Mouse (Mus musculus): Measurements from ENCODE around the gene Maats1. TPM values are rescaled to one million over a fixed set of nuclear protein-coding genes. Genes with fewer than 3 reads are reported as not detected.

The Maats1 gene
- polyA plus RNA-seq, 1 experiment from 2014 or later: 0.08 TPM

DNA sequence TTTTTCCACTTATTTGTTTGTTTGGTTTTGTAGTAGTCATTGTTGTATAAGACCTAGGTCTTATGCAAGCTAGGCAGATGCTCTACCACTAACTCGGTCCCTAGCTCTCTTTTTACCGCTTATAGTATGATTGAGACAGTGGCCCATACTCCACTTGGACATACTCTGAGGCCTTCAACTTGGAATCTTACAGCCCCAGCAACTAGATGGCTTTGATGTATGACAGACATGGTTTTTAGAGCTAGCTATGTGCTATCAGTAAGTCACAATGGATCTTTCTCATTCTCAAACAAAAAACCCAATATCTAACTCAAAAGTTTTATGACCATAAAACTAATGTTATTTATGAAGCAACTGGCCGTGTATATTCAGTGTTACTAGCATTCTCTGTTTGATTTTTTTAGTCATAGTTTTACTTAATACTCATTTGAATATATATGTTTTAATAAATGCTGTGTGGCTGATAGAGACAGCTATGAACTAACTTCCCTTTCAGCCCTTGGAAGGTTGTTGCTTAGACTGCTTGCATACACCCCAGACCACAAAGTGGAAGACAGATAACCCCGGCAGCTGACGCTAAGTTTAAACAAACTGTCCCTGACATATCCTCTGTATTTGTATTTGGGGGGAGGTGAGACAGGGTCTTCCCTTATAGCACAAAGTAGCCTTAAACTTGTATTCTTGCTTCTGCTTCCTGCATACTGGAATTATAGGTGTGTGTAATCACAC lies 12.4 kb upstream of the Maats1 start:
- H3K36me3 ChIP-seq: 0 out of 2 replicates have a peak, but pooled peaks cover 5% of the 10 kb centered on the region
- H3K27me3 ChIP-seq (replicated peaks): no peaks in the 10 kb centered on the region
- no peak overlapping the region for H3K9ac ChIP-seq
- no peak overlapping the region for H3K27ac ChIP-seq
- no peaks in the 10 kb centered on the region for H3K9me3 ChIP-seq
- H3K4me2 ChIP-seq (replicated peaks): no peak overlapping the region
- no peak overlapping the region for H3K4me3 ChIP-seq (replicated peaks)
- ATAC-seq: no peak
- 0 out of 2 replicates have a peak, but pooled peaks cover 3% of the 10 kb centered on the region for H3K4me1 ChIP-seq (replicated peaks)
- 65% methylated on average over 5 of the region's 5 CpGs for WGBS

DNA sequence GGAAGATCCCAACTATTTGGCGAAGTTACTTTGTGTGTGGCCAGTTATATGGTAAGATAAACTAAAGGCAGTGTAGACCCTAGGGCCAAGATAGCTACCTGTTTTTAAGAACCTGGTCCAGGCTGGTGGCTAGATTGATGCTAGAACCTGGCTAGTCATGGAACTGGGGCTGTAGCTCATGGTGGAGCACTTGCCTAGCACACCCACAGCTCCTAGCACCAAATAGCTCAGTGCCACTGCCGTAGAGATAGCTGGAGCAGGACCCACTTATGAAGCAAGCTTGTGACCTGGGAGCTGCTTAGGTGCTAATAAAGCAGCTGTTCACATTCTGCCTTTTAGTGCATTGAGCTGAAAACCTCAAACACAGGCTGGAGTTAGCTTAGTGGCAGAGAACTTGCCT lies 11.7 kb upstream of the Maats1 start:
- Histone ChIP-seq H3K27me3 (replicated peaks) (no peaks in the 10 kb centered on the region), H3K9ac (no peak overlapping the region), H3K4me2 (replicated peaks) (no peak overlapping the region), H3K36me3 (0 out of 2 replicates have a peak, but pooled peaks cover 5% of the 10 kb centered on the region), H3K9me3 (no peaks in the 10 kb centered on the region), H3K4me1 (replicated peaks) (0 out of 2 replicates have a peak, but pooled peaks cover 3% of the 10 kb centered on the region), H3K27ac (no peak overlapping the region), H3K4me3 (replicated peaks) (no peak overlapping the region)
- ATAC-seq: no peak
- WGBS: 94% methylated on average over 2 of the region's 2 CpGs

DNA sequence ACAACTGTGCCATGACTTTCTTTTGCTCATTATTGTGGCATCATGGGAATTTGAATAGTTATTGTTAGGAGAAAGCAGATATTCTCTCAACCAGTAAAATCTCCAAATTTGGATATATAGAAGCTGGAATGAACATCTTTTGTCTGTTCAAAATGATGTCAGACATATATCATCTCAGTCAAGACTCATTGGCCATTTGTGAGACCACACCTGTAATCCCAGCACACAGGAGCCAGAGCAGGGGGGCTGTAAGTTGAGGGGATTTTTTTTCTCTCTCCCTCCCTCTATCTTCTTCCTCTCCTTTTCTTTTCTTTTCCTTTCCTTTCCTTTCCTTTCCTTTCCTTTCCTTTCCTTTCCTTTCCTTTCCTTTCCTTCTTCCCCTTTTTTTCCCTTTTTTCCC lies 10.9 kb upstream of the Maats1 start:
- peaks cover 8% of the 10 kb centered on the region; the same call in 1 of the 2 replicates for H3K4me1 ChIP-seq (replicated peaks)
- H3K9ac ChIP-seq: no peak overlapping the region
- no peaks in the 10 kb centered on the region for H3K9me3 ChIP-seq
- no peak overlapping the region for H3K4me2 ChIP-seq (replicated peaks)
- no peak overlapping the region for H3K4me3 ChIP-seq (replicated peaks)
- H3K27me3 ChIP-seq (replicated peaks): no peaks in the 10 kb centered on the region
- H3K27ac ChIP-seq: no peak overlapping the region
- no peak for ATAC-seq
- 0 out of 2 replicates have a peak, but pooled peaks cover 5% of the 10 kb centered on the region for H3K36me3 ChIP-seq

DNA sequence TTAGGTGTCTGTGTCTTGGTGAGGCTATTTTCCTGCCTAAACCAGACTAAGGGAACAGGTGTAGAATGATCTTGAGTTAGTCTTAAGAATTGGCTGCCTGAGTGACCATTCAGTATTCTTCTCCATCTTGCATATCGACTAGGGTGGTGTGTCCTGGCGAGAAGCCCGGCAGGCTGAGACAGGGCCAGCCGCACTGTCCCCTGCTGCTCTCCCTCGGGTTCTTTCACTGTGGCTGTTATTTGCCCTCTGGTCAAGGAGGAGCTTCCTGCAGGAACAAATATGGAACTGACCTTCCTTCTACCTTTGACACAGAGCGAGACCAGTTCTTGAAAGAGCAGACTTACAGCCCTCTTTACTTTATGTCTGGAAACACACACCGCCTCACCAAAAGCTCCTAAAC lies 10.1 kb upstream of the Maats1 start:
- ATAC-seq: no peak
- H3K27ac ChIP-seq: no peak overlapping the region
- WGBS: 84% methylated on average over 7 of the region's 7 CpGs
- H3K4me1 ChIP-seq (replicated peaks): peaks cover 8% of the 10 kb centered on the region; the same call in 1 of the 2 replicates
- no peak overlapping the region for H3K9ac ChIP-seq
- no peak overlapping the region for H3K4me2 ChIP-seq (replicated peaks)
- no peak overlapping the region for H3K4me3 ChIP-seq (replicated peaks)
- H3K9me3 ChIP-seq: no peaks in the 10 kb centered on the region
- H3K36me3 ChIP-seq: 0 out of 2 replicates have a peak, but pooled peaks cover 5% of the 10 kb centered on the region
- H3K27me3 ChIP-seq (replicated peaks): no peaks in the 10 kb centered on the region

DNA sequence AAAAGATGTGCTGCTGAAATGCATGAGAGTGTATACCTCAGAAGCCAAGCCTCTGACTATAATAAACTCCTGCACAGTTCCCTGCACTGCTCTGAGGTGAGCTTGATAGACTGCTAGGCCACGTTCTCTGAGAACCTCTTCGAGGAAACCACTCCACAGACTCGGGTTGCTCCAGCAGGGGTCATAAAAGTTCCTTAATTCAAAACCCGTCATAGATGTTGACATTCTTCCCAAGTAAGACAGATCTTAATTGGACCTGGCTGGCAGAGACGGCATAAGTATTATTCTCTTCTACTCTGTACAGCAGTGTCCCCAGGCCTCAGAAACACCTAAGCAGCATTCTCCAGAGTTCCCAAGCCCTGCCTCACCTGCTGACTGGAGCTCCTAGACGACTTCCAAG lies 9.0 kb upstream of the Maats1 start:
- Histone ChIP-seq H3K4me3 (replicated peaks) (no peak overlapping the region), H3K9me3 (no peaks in the 10 kb centered on the region), H3K36me3 (0 out of 2 replicates have a peak, but pooled peaks cover 5% of the 10 kb centered on the region), H3K9ac (no peak overlapping the region), H3K27me3 (replicated peaks) (no peaks in the 10 kb centered on the region), H3K4me2 (replicated peaks) (no peak overlapping the region), H3K4me1 (replicated peaks) (peaks cover 8% of the 10 kb centered on the region; the same call in 1 of the 2 replicates), H3K27ac (no peak overlapping the region)
- 57% methylated on average over 6 of the region's 6 CpGs for WGBS
- ATAC-seq: no peak

DNA sequence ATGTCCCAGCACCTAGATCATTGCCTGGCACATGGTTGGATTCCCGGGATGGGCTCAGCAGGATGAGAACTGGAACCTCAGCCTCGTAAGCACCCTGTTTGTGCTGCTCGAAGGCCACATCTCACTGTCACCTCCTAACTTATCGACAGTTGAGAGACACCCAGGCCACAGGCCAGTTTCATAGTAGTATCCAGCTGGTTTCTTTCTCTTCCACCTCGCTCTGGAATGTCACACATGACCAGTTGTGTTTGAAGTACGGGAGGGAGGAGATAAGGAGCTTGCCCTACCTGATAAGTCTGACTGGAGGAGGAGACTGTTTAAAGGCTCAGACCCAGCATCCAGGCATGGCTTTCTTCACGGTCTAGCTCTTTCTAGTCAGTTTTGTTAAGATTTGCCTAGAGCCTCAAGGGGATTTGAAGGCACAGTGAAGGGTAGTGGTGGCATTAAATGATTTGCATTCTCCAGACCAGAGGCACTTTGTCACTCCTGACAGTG lies 8.5 kb upstream of the Maats1 start:
- ATAC-seq: peak; percentile 70

DNA sequence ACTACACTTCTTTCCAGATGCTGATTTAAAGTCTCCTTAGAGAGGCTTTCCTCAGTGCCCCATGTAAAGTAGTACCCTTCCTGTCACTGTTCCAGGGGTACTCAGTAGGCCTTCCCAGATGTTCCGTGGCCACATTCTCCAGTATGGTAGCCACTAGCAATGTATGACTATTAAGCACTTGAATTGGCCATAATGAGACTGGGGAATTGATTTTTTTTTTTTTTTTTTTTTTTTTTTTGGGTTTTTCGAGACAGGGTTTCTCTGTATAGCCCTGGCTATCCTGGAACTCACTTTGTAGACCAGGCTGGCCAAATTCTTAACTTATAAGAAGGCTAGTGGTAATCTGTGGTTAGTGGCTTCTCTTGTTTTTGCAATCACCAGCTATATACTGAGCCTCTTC lies 7.9 kb upstream of the Maats1 start:
- H3K4me3 ChIP-seq (replicated peaks): no peak overlapping the region
- H3K36me3 ChIP-seq: 0 out of 2 replicates have a peak, but pooled peaks cover 5% of the 10 kb centered on the region
- WGBS: 90% methylated on average over 2 of the region's 2 CpGs
- peaks cover 8% of the 10 kb centered on the region; the same call in 1 of the 2 replicates for H3K4me1 ChIP-seq (replicated peaks)
- no peaks in the 10 kb centered on the region for H3K27me3 ChIP-seq (replicated peaks)
- H3K4me2 ChIP-seq (replicated peaks): no peak overlapping the region
- peak overlapping the region; percentile 24; the same call in 1 of the 2 replicates for H3K27ac ChIP-seq
- ATAC-seq: no peak
- no peaks in the 10 kb centered on the region for H3K9me3 ChIP-seq
- H3K9ac ChIP-seq: no peak overlapping the region

More for the DNA sequence above, 8.5 kb upstream of the Maats1 start:
- 52% methylated on average over 7 of the region's 7 CpGs for WGBS
- Histone ChIP-seq H3K9ac (no peak overlapping the region), H3K27me3 (replicated peaks) (no peaks in the 10 kb centered on the region), H3K4me1 (replicated peaks) (peaks cover 8% of the 10 kb centered on the region; the same call in 1 of the 2 replicates), H3K4me2 (replicated peaks) (no peak overlapping the region), H3K4me3 (replicated peaks) (no peak overlapping the region), H3K27ac (peak overlapping the region; percentile 24), H3K9me3 (no peaks in the 10 kb centered on the region), H3K36me3 (0 out of 2 replicates have a peak, but pooled peaks cover 5% of the 10 kb centered on the region)

DNA sequence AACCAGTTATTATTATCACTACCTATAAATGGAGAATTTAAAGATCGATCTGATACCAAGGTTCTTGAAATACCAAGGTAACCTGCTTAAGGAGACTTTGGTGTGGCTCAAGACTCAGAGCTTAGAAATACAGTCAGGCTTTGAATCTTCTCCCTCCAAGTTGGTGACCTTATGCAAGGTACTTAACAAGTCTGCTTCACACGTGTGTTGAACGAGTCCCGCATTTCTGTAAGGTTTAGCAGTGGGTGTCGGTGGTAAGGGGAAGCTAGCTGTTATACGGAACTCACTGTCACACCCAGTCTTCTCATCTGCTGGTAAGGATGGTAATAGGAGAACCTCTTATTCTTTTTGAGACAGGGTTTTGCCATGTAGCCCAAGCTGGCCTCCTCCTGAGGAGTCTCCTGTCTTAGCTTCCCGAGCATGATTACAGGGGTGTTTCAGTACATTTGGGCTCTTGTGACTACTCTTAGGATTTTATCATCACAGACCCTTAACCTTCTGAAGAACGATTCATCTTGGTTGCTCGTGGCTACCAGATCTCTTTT lies 6.3 kb upstream of the Maats1 start:
- H3K4me2 ChIP-seq (replicated peaks): no peak overlapping the region
- peaks cover 8% of the 10 kb centered on the region for H3K4me1 ChIP-seq (replicated peaks)
- 84% methylated on average over 9 of the region's 9 CpGs for WGBS
- no peaks in the 10 kb centered on the region for H3K27me3 ChIP-seq (replicated peaks)
- H3K9me3 ChIP-seq: no peaks in the 10 kb centered on the region
- H3K27ac ChIP-seq: no peak overlapping the region
- peak overlapping the region; percentile 3; the same call in 1 of the 2 replicates for H3K9ac ChIP-seq
- H3K36me3 ChIP-seq: 0 out of 2 replicates have a peak, but pooled peaks cover 5% of the 10 kb centered on the region
- H3K4me3 ChIP-seq (replicated peaks): no peak overlapping the region
- ATAC-seq: no peak

DNA sequence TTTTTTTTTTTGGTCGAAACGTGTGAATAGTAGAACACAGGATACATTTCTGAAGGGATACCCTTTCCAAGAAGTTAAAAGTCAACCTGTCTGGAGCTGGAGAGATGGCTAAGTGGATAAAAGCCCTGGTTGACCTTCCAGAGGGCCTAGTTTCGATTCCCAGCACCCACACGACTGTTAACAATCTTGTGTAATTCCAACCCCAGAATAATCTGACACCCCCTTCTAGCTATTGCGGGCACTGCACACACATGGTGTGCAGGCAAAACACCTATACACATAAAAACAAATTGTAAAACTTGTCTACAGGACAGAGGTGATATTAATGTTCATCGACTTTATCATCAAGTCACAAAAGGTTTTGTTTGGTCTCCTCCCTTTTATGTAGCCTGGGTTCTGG lies 5.6 kb upstream of the Maats1 start:
- Histone ChIP-seq H3K9ac (peak overlapping the region; percentile 91; the same call in 1 of the 2 replicates), H3K36me3 (0 out of 2 replicates have a peak, but pooled peaks cover 5% of the 10 kb centered on the region), H3K27me3 (replicated peaks) (no peaks in the 10 kb centered on the region), H3K4me3 (replicated peaks) (peak overlapping the region; percentile 84), H3K4me2 (replicated peaks) (peak overlapping the region; percentile 62), H3K4me1 (replicated peaks) (peaks cover 8% of the 10 kb centered on the region), H3K9me3 (no peaks in the 10 kb centered on the region), H3K27ac (no peak overlapping the region)
- ATAC-seq: no peak
- 58% methylated on average over 6 of the region's 6 CpGs for WGBS

DNA sequence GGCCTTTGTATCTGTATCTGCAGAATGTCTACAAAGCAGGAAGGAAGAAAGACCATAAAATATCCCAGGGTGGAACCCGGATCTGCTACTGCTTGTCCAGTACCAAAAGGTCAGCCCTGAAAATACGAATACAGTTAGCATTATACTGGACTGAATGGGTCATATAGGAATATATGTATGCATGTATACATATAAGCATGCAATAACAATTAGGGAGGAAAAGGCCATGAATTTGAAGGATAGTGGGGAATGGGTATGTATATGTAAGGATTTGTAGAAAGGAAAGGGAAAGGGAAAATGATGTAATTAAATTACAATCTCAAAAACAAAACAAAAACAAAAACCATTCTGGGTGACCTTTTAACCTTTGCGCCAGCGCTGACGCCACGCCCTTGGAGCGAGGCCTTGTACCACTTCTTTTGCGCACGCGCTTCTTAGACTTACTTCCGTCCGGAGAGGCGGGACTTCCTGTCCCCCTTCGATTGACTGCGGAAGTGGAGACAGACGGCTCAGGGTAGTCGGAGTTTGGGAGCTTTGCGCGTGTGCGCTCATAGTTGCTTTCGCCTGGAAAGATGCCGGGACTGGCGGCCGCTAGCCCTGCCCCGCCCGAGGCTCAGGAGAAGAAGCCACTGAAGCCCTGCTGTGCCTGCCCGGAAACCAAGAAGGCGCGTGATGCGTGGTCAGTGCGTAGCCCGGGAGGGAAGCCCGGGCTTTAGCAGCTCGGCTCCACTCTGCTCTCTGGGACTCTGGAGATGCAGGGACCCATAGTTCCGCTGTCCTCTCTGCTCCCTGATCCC lies 4.8 kb upstream of the Maats1 start, which contains the start of the genes Cox17 and Gm21987:
TSS of gene Cox17 (plus strand) at position 463 of the 797 bp plus-strand sequence.
TSS of gene Gm21987 (plus strand) at position 512 of the 797 bp plus-strand sequence.
- no peaks in the 10 kb centered on the region for H3K27me3 ChIP-seq (replicated peaks)
- H3K4me2 ChIP-seq (replicated peaks): peak within 1 kb of the TSS; percentile 62
- peak within 1 kb of the TSS; percentile 89 for H3K27ac ChIP-seq
- peak within 1 kb of the TSS; percentile 84 for H3K4me3 ChIP-seq (replicated peaks)
- H3K9ac ChIP-seq: peak within 1 kb of the TSS; percentile 91
- H3K4me1 ChIP-seq (replicated peaks): peaks cover 11% of the 10 kb centered on the region
- H3K9me3 ChIP-seq: no peaks in the 10 kb centered on the region
- peak; percentile 96 for ATAC-seq
- no peaks in the 10 kb centered on the region for H3K36me3 ChIP-seq
- WGBS: 3% methylated on average over 35 of the region's 35 CpGs

DNA sequence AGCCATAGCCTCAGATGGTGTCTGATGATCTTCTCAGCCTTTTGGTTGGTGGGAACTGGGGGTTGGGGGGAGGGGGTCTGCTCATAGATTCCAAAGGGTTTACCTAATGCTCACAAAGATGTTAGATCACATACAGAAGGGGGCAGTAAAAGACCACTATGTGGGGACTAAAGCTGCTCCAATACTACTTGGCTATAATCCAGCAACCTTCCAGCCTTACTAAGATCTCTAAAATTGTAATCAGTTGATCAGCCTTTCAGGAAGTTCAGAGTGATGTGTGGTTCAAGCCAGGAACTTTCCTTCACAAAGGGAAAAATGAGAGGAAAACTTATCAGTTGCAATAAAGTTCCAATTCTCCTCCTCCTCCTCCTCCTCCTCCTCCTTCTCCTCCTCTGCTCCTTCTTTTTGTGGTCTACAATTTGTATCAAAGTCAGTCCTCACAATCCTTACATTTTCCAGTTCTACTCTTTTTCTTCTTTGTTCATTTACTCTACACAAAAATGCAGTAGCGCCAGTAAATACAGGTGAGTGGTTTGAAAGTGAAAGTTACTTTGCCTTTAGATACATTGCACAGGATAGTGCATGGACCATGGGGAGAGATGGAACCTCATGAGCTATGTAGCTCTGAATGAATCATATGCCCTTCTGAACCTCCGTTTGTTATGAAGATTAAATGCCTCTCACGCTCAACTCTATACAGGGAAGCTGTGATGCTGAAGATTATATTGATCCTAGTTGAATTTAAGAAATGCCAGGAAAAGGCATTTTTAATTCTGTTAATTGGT lies 3.2 kb upstream of the Maats1 start:
- Histone ChIP-seq H3K36me3 (no peaks in the 10 kb centered on the region), H3K4me1 (replicated peaks) (peaks cover 15% of the 10 kb centered on the region), H3K4me3 (replicated peaks) (no peak overlapping the region), H3K9me3 (no peaks in the 10 kb centered on the region), H3K27me3 (replicated peaks) (no peaks in the 10 kb centered on the region), H3K4me2 (replicated peaks) (no peak overlapping the region), H3K9ac (no peak overlapping the region), H3K27ac (no peak overlapping the region)
- ATAC-seq: peak; percentile 29
- 78% methylated on average over 3 of the region's 3 CpGs for WGBS
